Mouse (Mus musculus): Measurements from ENCODE around the gene Thy1. TPM values are rescaled to one million over a fixed set of nuclear protein-coding genes. Genes with fewer than 3 reads are reported as not detected.
A peak's percentile ranks its signal among the peaks of the same experiment; 100 is the strongest.

The Thy1 gene
- polyA plus RNA-seq, 1 experiment from 2014 or later: 2.2 TPM

- no peak for ATAC-seq (replicated peaks; ENCODE audit: insufficient number of reproducible peaks, insufficient read depth, low FRiP score, low read depth)
- Histone ChIP-seq H3K27me3 (peaks cover 37% of the 10 kb centered on the region), H3K4me2 (no peak overlapping the region), H3K27ac (no peak overlapping the region), H3K4me1 (replicated peaks) (peaks cover 17% of the 10 kb centered on the region), H3K4me3 (no peak overlapping the region), H3K36me3 (no peaks in the 10 kb centered on the region), H3K9ac (no peak overlapping the region), H3K9me3 (replicated peaks) (no peaks in the 10 kb centered on the region)
- 70% methylated on average over 14 of the region's 14 CpGs for WGBS
Observed at GRCm38 (mm10) chr9:44047571-44048490, 4.6 kb downstream of the Thy1 start.

- H3K4me2 ChIP-seq: no peak overlapping the region
- H3K4me3 ChIP-seq: no peak overlapping the region
- H3K27me3 ChIP-seq: peaks cover 28% of the 10 kb centered on the region
- H3K4me1 ChIP-seq (replicated peaks): peaks cover 9% of the 10 kb centered on the region
- H3K9ac ChIP-seq: no peak overlapping the region
- ATAC-seq (replicated peaks; ENCODE audit: insufficient number of reproducible peaks, insufficient read depth, low FRiP score, low read depth): no peak
- H3K27ac ChIP-seq: no peak overlapping the region
- WGBS: 64% methylated on average over 15 of the region's 15 CpGs
- no peaks in the 10 kb centered on the region for H3K36me3 ChIP-seq
- no peaks in the 10 kb centered on the region for H3K9me3 ChIP-seq (replicated peaks)
Observed at GRCm38 (mm10) chr9:44048541-44049380, 5.6 kb downstream of the Thy1 start.

- H3K27me3 ChIP-seq: peaks cover 20% of the 10 kb centered on the region
- ATAC-seq (replicated peaks; ENCODE audit: insufficient number of reproducible peaks, insufficient read depth, low FRiP score, low read depth): no peak
- 76% methylated on average over 8 of the region's 8 CpGs for WGBS
Observed at GRCm38 (mm10) chr9:44049381-44050165, 6.4 kb downstream of the Thy1 start.

GRCm38 (mm10) chr9:44052855-44053254, 9.7 kb downstream of the Thy1 start:
- Histone ChIP-seq H3K4me3 (no peak overlapping the region), H3K4me2 (no peak overlapping the region), H3K27ac (no peak overlapping the region), H3K36me3 (no peaks in the 10 kb centered on the region), H3K9ac (no peak overlapping the region), H3K27me3 (no peaks in the 10 kb centered on the region), H3K9me3 (replicated peaks) (no peaks in the 10 kb centered on the region), H3K4me1 (replicated peaks) (peaks cover 4% of the 10 kb centered on the region; the same call in 1 of the 2 replicates)
- 57% methylated on average over 3 of the region's 3 CpGs for WGBS
- no peak for ATAC-seq (replicated peaks; ENCODE audit: insufficient number of reproducible peaks, insufficient read depth, low FRiP score, low read depth)

More at GRCm38 (mm10) chr9:44049381-44050165, 6.4 kb downstream of the Thy1 start:
- Histone ChIP-seq H3K4me1 (replicated peaks) (peaks cover 4% of the 10 kb centered on the region; the same call in 1 of the 2 replicates), H3K4me2 (no peak overlapping the region), H3K27ac (no peak overlapping the region), H3K36me3 (no peaks in the 10 kb centered on the region), H3K9me3 (replicated peaks) (no peaks in the 10 kb centered on the region), H3K4me3 (no peak overlapping the region), H3K9ac (no peak overlapping the region)

GRCm38 (mm10) chr9:44053936-44054335, 10.8 kb downstream of the Thy1 start:
- ATAC-seq (replicated peaks; ENCODE audit: insufficient number of reproducible peaks, insufficient read depth, low FRiP score, low read depth): no peak
- H3K4me3 ChIP-seq: no peak overlapping the region
- H3K9ac ChIP-seq: no peak overlapping the region
- H3K9me3 ChIP-seq (replicated peaks): no peaks in the 10 kb centered on the region
- 47% methylated on average over 1 of the region's 1 CpGs for WGBS
- H3K27me3 ChIP-seq: no peaks in the 10 kb centered on the region
- no peaks in the 10 kb centered on the region for H3K4me1 ChIP-seq (replicated peaks)
- H3K4me2 ChIP-seq: no peak overlapping the region
- no peaks in the 10 kb centered on the region for H3K36me3 ChIP-seq
- H3K27ac ChIP-seq: no peak overlapping the region

GRCm38 (mm10) chr9:44058606-44059005, 15.4 kb downstream of the Thy1 start:
- Histone ChIP-seq H3K9me3 (replicated peaks) (no peaks in the 10 kb centered on the region), H3K36me3 (no peaks in the 10 kb centered on the region), H3K4me1 (replicated peaks) (no peaks in the 10 kb centered on the region), H3K27ac (no peak overlapping the region), H3K27me3 (no peaks in the 10 kb centered on the region), H3K9ac (no peak overlapping the region), H3K4me2 (no peak overlapping the region), H3K4me3 (no peak overlapping the region)
- 76% methylated on average over 6 of the region's 6 CpGs for WGBS
- ATAC-seq (replicated peaks; ENCODE audit: insufficient number of reproducible peaks, insufficient read depth, low FRiP score, low read depth): no peak

- Histone ChIP-seq H3K27me3 (no peaks in the 10 kb centered on the region), H3K4me1 (replicated peaks) (peaks cover 21% of the 10 kb centered on the region), H3K36me3 (no peaks in the 10 kb centered on the region), H3K4me3 (no peak overlapping the region), H3K9ac (no peak overlapping the region), H3K27ac (no peak overlapping the region), H3K4me2 (no peak overlapping the region), H3K9me3 (replicated peaks) (no peaks in the 10 kb centered on the region)
- 19% methylated on average over 1 of the region's 1 CpGs for WGBS
- no peak for ATAC-seq (replicated peaks; ENCODE audit: insufficient number of reproducible peaks, insufficient read depth, low FRiP score, low read depth)
Observed at GRCm38 (mm10) chr9:44065177-44065576, 22.0 kb downstream of the Thy1 start.

GRCm38 (mm10) chr9:44066785-44067225, 23.6 kb downstream of the Thy1 start, which contains the start of gene Usp2:
Gene Usp2, plus strand, starts transcription at chr9:44067021.
- Histone ChIP-seq H3K36me3 (no peaks in the 10 kb centered on the region), H3K9ac (peak within 1 kb of the TSS; percentile 66), H3K27ac (peak within 1 kb of the TSS; percentile 59), H3K4me2 (peak within 1 kb of the TSS; percentile 89), H3K9me3 (replicated peaks) (no peaks in the 10 kb centered on the region), H3K4me3 (peak within 1 kb of the TSS; percentile 61), H3K4me1 (replicated peaks) (peaks cover 37% of the 10 kb centered on the region), H3K27me3 (no peaks in the 10 kb centered on the region)
- ATAC-seq (replicated peaks; ENCODE audit: insufficient number of reproducible peaks, insufficient read depth, low FRiP score, low read depth): peak; percentile 96
- 0% methylated on average over 38 of the region's 38 CpGs for WGBS

GRCm38 (mm10) chr9:44067241-44067959, 24.2 kb downstream of the Thy1 start:
- Histone ChIP-seq H3K4me1 (replicated peaks) (peaks cover 43% of the 10 kb centered on the region), H3K4me3 (peak overlapping the region; percentile 61), H3K4me2 (peak overlapping the region; percentile 89), H3K27me3 (no peaks in the 10 kb centered on the region), H3K9me3 (replicated peaks) (no peaks in the 10 kb centered on the region), H3K9ac (peak overlapping the region; percentile 66), H3K36me3 (no peaks in the 10 kb centered on the region), H3K27ac (peak overlapping the region; percentile 59)
- WGBS: 4% methylated on average over 15 of the region's 15 CpGs
- ATAC-seq (replicated peaks; ENCODE audit: insufficient number of reproducible peaks, insufficient read depth, low FRiP score, low read depth): peak; percentile 15; the same call in 1 of the 2 replicates

GRCm38 (mm10) chr9:44067960-44068330, 24.8 kb downstream of the Thy1 start:
- no peaks in the 10 kb centered on the region for H3K9me3 ChIP-seq (replicated peaks)
- peak overlapping the region; percentile 89 for H3K4me2 ChIP-seq
- H3K27me3 ChIP-seq: no peaks in the 10 kb centered on the region
- H3K27ac ChIP-seq: peak overlapping the region; percentile 59; the same call in 1 of the 2 replicates
- ATAC-seq (replicated peaks; ENCODE audit: insufficient number of reproducible peaks, insufficient read depth, low FRiP score, low read depth): no peak
- H3K36me3 ChIP-seq: no peaks in the 10 kb centered on the region
- 59% methylated on average over 6 of the region's 6 CpGs for WGBS
- H3K4me1 ChIP-seq (replicated peaks): peaks cover 48% of the 10 kb centered on the region
- peak overlapping the region; percentile 61 for H3K4me3 ChIP-seq
- no peak overlapping the region for H3K9ac ChIP-seq

Data from heart, embryonic 15.5 days (tissue).